Mouse (Mus musculus): ENCODE measurements at regions not wholly inside any gene's neighbourhood (a gene's known extent, or its start where the extent isn't known, plus 50 kb on each side); places are given as distances from the start of the nearest gene placed in this dataset.

GRCm38 (mm10) chr8:103903635-103904034 lies 197.8 kb upstream of the Cdh5 start:
- no peak for TF ChIP-seq ZC3H11A (IDR thresholded peaks at IDR 0.05; ENCODE audit: borderline replicate concordance, low read depth, low read length)
- no peak for TF ChIP-seq HCFC1 (IDR thresholded peaks at IDR 0.05; ENCODE audit: borderline replicate concordance, insufficient read depth, low read length)
- no peak for TF ChIP-seq ZNF384 (IDR thresholded peaks at IDR 0.05; ENCODE audit: low read depth, low read length)
